Mouse (Mus musculus) limb, embryonic 10.5 days (tissue): ENCODE results near the gene Oxct2b. TPM values are rescaled to one million over a fixed set of nuclear protein-coding genes. Genes with fewer than 3 reads are reported as not detected.

Experiments
- DNase-seq: peaks from one replicate; pipeline ENCODE4 v3.0.0-alpha.2; 2017; ENCODE audit warnings: low spot score
- H3K27ac ChIP-seq: fragments of 300-500 bp; sonication (generic); 2 replicates; pipeline ENCODE4 v1.5.1; 2016; ENCODE audit warnings: mild to moderate bottlenecking
- H3K27me3 ChIP-seq: fragments of 300-500 bp; sonication (generic); 2 replicates; pipeline ENCODE4 v1.6.1; 2016; ENCODE audit warnings: low read depth, mild to moderate bottlenecking; ENCODE audit not compliant: poor library complexity, severe bottlenecking
- H3K36me3 ChIP-seq: fragments of 300-500 bp; sonication (generic); 2 replicates; pipeline ENCODE4 v1.6.1; 2016; ENCODE audit warnings: mild to moderate bottlenecking, moderate library complexity
- H3K4me1 ChIP-seq: fragments of 300-500 bp; sonication (generic); 2 replicates; pipeline ENCODE4 v1.6.1; 2016
- H3K4me3 ChIP-seq: fragments of 300-500 bp; sonication (generic); 2 replicates; pipeline ENCODE4 v1.5.1; 2016; ENCODE audit warnings: mild to moderate bottlenecking, moderate library complexity
- H3K9me3 ChIP-seq: fragments of 300-500 bp; sonication (generic); replicated peaks from 2 replicates; pipeline ENCODE4 v1.6.1; 2016; ENCODE audit warnings: mild to moderate bottlenecking
- WGBS: fragments of 180-500 bp; shearing (Covaris S2); methylation state at CpG from one replicate; pipeline ENCODE4 v1.1.7; 2016; 5-methylcytosine and 5-hydroxymethylcytosine counted together
- polyA plus RNA-seq: library from polyadenylated mRNA; unstranded; fragments of >200 nt; fragmentation: Nextera tagmentation; extraction: Ambion mirVana; gene quantifications from 2 replicates; pipeline ENCODE4 v1.2.1, GENCODE M21; 2016

The Oxct2b gene
- polyA plus RNA-seq, result not detected in 2 replicates

GRCm38 (mm10) chr4:123116011-123116410, at the start of gene Oxct2b:
Oxct2b (plus strand) TSS chr4:123116266.
- DNase-seq, result peak; percentile 63
- H3K9me3 ChIP-seq, result no peaks in the 10 kb centered on the region
- H3K4me1 ChIP-seq, result peaks cover 5% of the 10 kb centered on the region
- H3K4me3 ChIP-seq, result peak within 1 kb of the TSS; percentile 44
- H3K27ac ChIP-seq, result peak within 1 kb of the TSS; percentile 44; the same call in 1 of the 2 replicates
- peaks cover 40% of the 10 kb centered on the region for H3K27me3 ChIP-seq
- WGBS, result 6% methylated on average over 22 of the region's 22 CpGs
- H3K36me3 ChIP-seq, result no peaks in the 10 kb centered on the region

- 0 out of 2 replicates have a peak, but pooled peaks cover 4% of the 10 kb centered on the region for H3K4me1 ChIP-seq
- H3K4me3 ChIP-seq, result no peak overlapping the region
- H3K27ac ChIP-seq, result no peak overlapping the region
- H3K27me3 ChIP-seq, result peaks cover 11% of the 10 kb centered on the region
- H3K9me3 ChIP-seq, result no peaks in the 10 kb centered on the region
- WGBS, result 83% methylated on average over 6 of the region's 6 CpGs
- DNase-seq, result no peak
- H3K36me3 ChIP-seq, result no peaks in the 10 kb centered on the region
These were observed 47.4 kb upstream of the Oxct2b start for GRCm38 (mm10) chr4:123068646-123069045.

- no peak for DNase-seq
- Histone ChIP-seq H3K9me3 (no peaks in the 10 kb centered on the region), H3K4me3 (peak overlapping the region; percentile 21; the same call in 1 of the 2 replicates), H3K27ac (no peak overlapping the region; the same call in 1 of the 2 replicates), H3K36me3 (no peaks in the 10 kb centered on the region), H3K4me1 (0 out of 2 replicates have a peak, but pooled peaks cover 4% of the 10 kb centered on the region), H3K27me3 (peaks cover 11% of the 10 kb centered on the region)
- WGBS, result 11% methylated on average over 13 of the region's 13 CpGs
These were observed 44.6 kb upstream of the Oxct2b start for GRCm38 (mm10) chr4:123071266-123071966.

GRCm38 (mm10) chr4:123076928-123077327, 39.1 kb upstream of the Oxct2b start:
- Histone ChIP-seq H3K4me1 (no peaks in the 10 kb centered on the region), H3K27ac (no peak overlapping the region), H3K9me3 (no peaks in the 10 kb centered on the region), H3K4me3 (no peak overlapping the region), H3K36me3 (no peaks in the 10 kb centered on the region), H3K27me3 (peaks cover 6% of the 10 kb centered on the region; the same call in 1 of the 2 replicates)
- no peak for DNase-seq
- WGBS, result 75% methylated on average over 8 of the region's 8 CpGs

DNA sequence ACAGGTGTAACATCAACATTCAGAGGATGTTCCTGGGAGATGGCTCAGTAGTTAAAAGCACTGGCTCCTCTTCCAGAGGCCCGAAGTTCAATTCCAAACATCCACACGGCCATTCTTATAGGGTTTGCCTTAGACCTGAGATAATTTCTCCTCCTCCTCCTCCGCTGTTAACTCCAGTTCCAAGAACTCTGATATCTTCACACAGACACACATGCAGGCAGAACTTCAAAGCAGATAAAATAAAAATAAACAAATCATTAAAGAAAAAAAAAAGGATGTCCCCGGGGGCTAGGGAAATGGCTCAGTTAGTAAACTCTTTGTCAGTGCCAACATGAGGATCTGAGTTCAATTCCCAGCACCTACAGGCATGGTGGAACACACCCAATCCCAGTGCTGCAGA, 37.8 kb upstream of the Oxct2b start:
- Histone ChIP-seq H3K27ac (no peak overlapping the region), H3K27me3 (peaks cover 6% of the 10 kb centered on the region; the same call in 1 of the 2 replicates), H3K9me3 (no peaks in the 10 kb centered on the region), H3K36me3 (no peaks in the 10 kb centered on the region), H3K4me3 (no peak overlapping the region), H3K4me1 (no peaks in the 10 kb centered on the region)
- no peak for DNase-seq
- 81% methylated on average over 4 of the region's 4 CpGs for WGBS

DNA sequence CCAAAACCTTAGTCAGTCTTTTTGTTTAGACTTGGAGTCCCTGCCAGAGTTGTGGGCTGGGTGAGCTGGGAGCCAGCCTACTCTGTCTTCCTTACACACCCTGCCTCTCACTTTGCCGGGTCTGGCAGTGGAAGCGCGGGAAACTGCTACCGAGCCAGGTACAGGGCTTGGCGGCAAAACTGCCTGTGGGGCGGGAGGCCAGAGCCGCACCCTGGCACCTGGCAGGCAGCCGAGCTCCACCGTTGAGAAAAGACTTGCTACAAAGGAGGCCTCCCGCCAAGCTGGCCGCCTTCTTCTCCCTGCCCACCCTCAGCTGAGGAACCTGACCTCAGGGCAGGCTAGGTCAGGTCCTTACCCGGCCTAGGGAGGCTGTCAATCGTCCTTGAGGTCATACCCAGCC, 35.3 kb upstream of the Oxct2b start:
- no peak for DNase-seq
- Histone ChIP-seq H3K9me3 (no peaks in the 10 kb centered on the region), H3K36me3 (no peaks in the 10 kb centered on the region), H3K27me3 (0 out of 2 replicates have a peak, but pooled peaks cover 6% of the 10 kb centered on the region), H3K4me1 (no peaks in the 10 kb centered on the region), H3K27ac (no peak overlapping the region), H3K4me3 (no peak overlapping the region)
- WGBS, result 52% methylated on average over 13 of the region's 13 CpGs

GRCm38 (mm10) chr4:123082283-123083163, 33.5 kb upstream of the Oxct2b start:
- Histone ChIP-seq H3K27me3 (0 out of 2 replicates have a peak, but pooled peaks cover 6% of the 10 kb centered on the region), H3K4me1 (no peaks in the 10 kb centered on the region), H3K27ac (no peak overlapping the region), H3K4me3 (no peak overlapping the region), H3K36me3 (no peaks in the 10 kb centered on the region), H3K9me3 (no peaks in the 10 kb centered on the region)
- DNase-seq, result peak; percentile 78
- 73% methylated on average over 20 of the region's 20 CpGs for WGBS

DNA sequence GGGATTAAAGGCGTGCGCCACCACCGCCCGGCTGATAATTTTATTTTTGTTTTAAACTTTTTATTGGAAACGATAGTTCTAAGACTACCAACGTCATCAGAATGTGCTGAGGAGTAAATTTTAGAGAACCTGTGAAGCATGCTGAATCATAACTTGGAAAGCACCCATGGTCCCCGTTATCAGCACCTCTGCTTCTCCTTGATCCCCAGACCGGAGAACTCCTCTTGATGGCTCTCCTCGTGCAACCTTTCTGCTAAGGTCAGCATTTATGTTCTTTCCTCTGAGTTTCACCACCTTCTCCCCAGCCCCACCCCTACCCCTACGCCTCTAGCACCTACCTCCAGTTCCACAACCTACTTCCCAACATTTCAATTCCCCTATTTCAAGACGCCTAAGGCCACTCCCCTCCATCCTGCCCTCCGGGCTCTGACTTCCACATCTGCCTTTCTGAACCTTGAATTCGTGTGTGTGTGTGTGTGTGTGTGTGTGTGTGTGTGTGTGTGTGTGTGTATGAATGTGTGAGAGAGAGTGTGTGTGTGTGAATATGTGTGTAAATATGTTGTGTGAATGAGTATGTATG, 32.7 kb upstream of the Oxct2b start:
- WGBS, result 68% methylated on average over 13 of the region's 13 CpGs
- 0 out of 2 replicates have a peak, but pooled peaks cover 6% of the 10 kb centered on the region for H3K27me3 ChIP-seq
- H3K36me3 ChIP-seq, result no peaks in the 10 kb centered on the region
- H3K27ac ChIP-seq, result no peak overlapping the region
- H3K9me3 ChIP-seq, result no peaks in the 10 kb centered on the region
- no peaks in the 10 kb centered on the region for H3K4me1 ChIP-seq
- H3K4me3 ChIP-seq, result no peak overlapping the region
- no peak for DNase-seq

DNA sequence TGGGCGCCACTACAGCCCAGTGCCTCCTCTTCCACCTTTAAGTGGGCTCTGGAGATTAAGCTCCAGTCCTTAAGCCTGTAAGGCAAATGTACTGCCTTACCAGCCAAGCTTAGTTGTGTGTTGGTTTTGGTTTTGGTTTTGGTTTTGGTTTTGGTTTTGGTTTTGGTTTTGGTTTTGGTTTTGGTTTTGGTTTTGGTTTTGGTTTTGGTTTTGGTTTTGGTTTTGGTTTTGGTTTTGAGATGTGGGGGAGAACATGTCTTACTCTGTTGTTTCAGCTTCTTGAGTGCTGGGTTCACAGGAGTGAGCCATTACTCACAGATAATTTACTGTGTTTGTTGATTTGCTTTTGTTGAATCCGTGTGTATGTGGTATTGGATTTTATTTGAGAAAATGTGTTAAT, 30.8 kb upstream of the Oxct2b start:
- WGBS, result 76% methylated on average over 2 of the region's 2 CpGs
- 0 out of 2 replicates have a peak, but pooled peaks cover 6% of the 10 kb centered on the region for H3K27me3 ChIP-seq
- no peak overlapping the region for H3K4me3 ChIP-seq
- H3K27ac ChIP-seq, result no peak overlapping the region
- no peak for DNase-seq
- H3K36me3 ChIP-seq, result no peaks in the 10 kb centered on the region
- H3K9me3 ChIP-seq, result no peaks in the 10 kb centered on the region
- H3K4me1 ChIP-seq, result no peaks in the 10 kb centered on the region

DNA sequence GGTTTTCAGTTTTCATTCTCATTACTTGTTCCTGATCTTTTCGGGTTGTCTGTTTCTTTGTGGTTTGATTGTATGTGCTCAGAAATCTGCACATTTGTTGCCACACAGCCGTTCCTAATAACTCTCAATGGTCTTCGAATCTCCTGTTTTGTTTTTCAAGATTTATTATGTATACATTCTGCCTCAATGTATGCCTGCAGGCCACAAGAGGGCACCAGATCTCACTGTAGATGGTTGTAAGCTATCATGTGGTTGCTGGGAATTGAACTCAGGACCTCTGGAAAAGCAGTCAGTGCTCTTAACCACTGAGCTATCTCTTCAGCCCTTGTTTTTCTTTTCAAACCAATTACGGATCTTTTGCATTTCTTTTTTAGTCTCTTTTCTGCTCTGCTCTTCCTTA, 29.7 kb upstream of the Oxct2b start:
- 87% methylated on average over 4 of the region's 4 CpGs for WGBS
- Histone ChIP-seq H3K4me1 (no peaks in the 10 kb centered on the region), H3K9me3 (no peaks in the 10 kb centered on the region), H3K27ac (no peak overlapping the region), H3K36me3 (no peaks in the 10 kb centered on the region), H3K27me3 (0 out of 2 replicates have a peak, but pooled peaks cover 4% of the 10 kb centered on the region), H3K4me3 (no peak overlapping the region)
- no peak for DNase-seq

DNA sequence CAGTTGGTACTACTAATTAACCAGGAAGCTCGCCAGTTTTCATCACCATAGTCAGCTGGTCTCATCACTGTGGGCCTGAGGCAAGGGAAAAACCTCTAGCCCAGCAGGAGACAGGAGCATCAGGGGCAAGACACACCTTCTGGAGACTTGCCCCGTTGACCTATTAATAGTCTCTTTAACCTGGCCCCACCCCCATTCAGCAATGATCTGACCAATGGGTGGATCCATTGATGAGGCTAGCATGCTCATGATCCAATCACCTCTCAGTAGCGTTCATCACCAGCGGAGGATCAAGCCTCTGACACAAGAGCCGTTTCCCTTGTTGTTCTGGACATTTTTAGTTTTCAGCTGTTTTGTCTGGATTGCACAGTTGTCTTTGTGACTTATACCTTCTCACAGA, 23.4 kb upstream of the Oxct2b start:
- no peaks in the 10 kb centered on the region for H3K27me3 ChIP-seq
- H3K27ac ChIP-seq, result no peak overlapping the region
- DNase-seq, result no peak
- WGBS, result 72% methylated on average over 5 of the region's 5 CpGs
- no peaks in the 10 kb centered on the region for H3K9me3 ChIP-seq
- H3K4me1 ChIP-seq, result peaks cover 6% of the 10 kb centered on the region; the same call in 1 of the 2 replicates
- H3K4me3 ChIP-seq, result no peak overlapping the region
- no peaks in the 10 kb centered on the region for H3K36me3 ChIP-seq

GRCm38 (mm10) chr4:123093064-123093776, 22.8 kb upstream of the Oxct2b start:
- H3K36me3 ChIP-seq, result no peaks in the 10 kb centered on the region
- no peak overlapping the region for H3K27ac ChIP-seq
- no peak overlapping the region for H3K4me3 ChIP-seq
- no peak for DNase-seq
- H3K9me3 ChIP-seq, result no peaks in the 10 kb centered on the region
- H3K4me1 ChIP-seq, result peaks cover 6% of the 10 kb centered on the region; the same call in 1 of the 2 replicates
- 66% methylated on average over 17 of the region's 17 CpGs for WGBS
- no peaks in the 10 kb centered on the region for H3K27me3 ChIP-seq
